Mouse (Mus musculus) gastrocnemius, postnatal 14 days (tissue): ENCODE results near the gene BC028528. TPM values are rescaled to one million over a fixed set of nuclear protein-coding genes. Genes with fewer than 3 reads are reported as not detected.

Experiments
- DNase-seq: peaks from one replicate; pipeline ENCODE4 v3.0.0; 2021; ENCODE audit warnings: mixed read lengths
- intact Hi-C: fragments of 180-260 bp; cut with DNase I; formaldehyde crosslinking; loops from one replicate; pipeline ENCODE4 v1.15.1; 2025; ENCODE audit warnings: low total_unique reads
- total RNA-seq, 2 experiments: library from RNA; stranded (reverse); gene quantifications; 2 replicates each; pipeline ENCODE4 v1.2.3; 2021

BC028528 gene
- total RNA-seq, 2 experiments from 2014 or later = 14.2 to 17.0 TPM

- intact Hi-C loops = no loop called here
- DNase-seq = no peak
Measured at GRCm38 (mm10) chr3:95851317-95851716, 40.5 kb downstream of the BC028528 start.

GRCm38 (mm10) chr3:95850611-95851010 is 41.2 kb downstream of the BC028528 start:
- no peak for DNase-seq
- intact Hi-C loops = no loop called here

- intact Hi-C loops = no loop called here
- no peak for DNase-seq
Measured at GRCm38 (mm10) chr3:95842503-95843214, 49.1 kb downstream of the BC028528 start.

GRCm38 (mm10) chr3:95839250-95839649 is 52.6 kb downstream of the BC028528 start:
- intact Hi-C loops = no loop called here

More at GRCm38 (mm10) chr3:95839250-95839649, 52.6 kb downstream of the BC028528 start:
- DNase-seq = no peak

Other genes starting within 250 kb of the BC028528 start
- gene Mcl1, start 233.2 kb downstream of the BC028528 start, total RNA-seq = 100 to 1,000 TPM in 1 of 2 experiments, 10 to 100 TPM in 1; 98.8 to 124 TPM
- 10 to 100 TPM; 27.1 to 50.8 TPM for gene Adamtsl4, start 204.1 kb downstream of the BC028528 start, total RNA-seq
- gene Ecm1, start 152.4 kb downstream of the BC028528 start, total RNA-seq = 10 to 100 TPM; 16.7 to 18.5 TPM
- gene Tars2, start 131.8 kb downstream of the BC028528 start, total RNA-seq = 10 to 100 TPM; 29.0 to 29.6 TPM
- gene Rprd2, start 73.1 kb downstream of the BC028528 start, total RNA-seq = 10 to 100 TPM; 29.0 to 29.3 TPM
- gene Prpf3, start 36.1 kb downstream of the BC028528 start, total RNA-seq = 10 to 100 TPM; 12.2 to 13.9 TPM
- 100 to 1,000 TPM; 262 to 274 TPM for gene Mrps21, start 20.5 kb downstream of the BC028528 start, total RNA-seq
- 1 to 10 TPM in 1 of 2 experiments, under 1 TPM in 1; 0.90 to 1.7 TPM for gene Ciart, start 9.8 kb downstream of the BC028528 start, total RNA-seq
- 10 to 100 TPM; 53.0 to 56.6 TPM for gene Aph1a, start 2.0 kb upstream of the BC028528 start, total RNA-seq
- 10 to 100 TPM; 39.2 to 64.9 TPM for gene Car14, start 12.7 kb upstream of the BC028528 start, total RNA-seq
- 10 to 100 TPM; 74.2 to 78.4 TPM for gene Anp32e, start 37.2 kb upstream of the BC028528 start, total RNA-seq
- gene Plekho1, start 104.0 kb upstream of the BC028528 start, total RNA-seq = 10 to 100 TPM; 30.0 to 50.8 TPM
- 10 to 100 TPM; 21.4 to 23.6 TPM for gene Vps45, start 166.5 kb upstream of the BC028528 start, total RNA-seq
- 10 to 100 TPM; 44.4 to 44.7 TPM for gene Otud7b, start 212.5 kb upstream of the BC028528 start, total RNA-seq